Mouse (Mus musculus) hindbrain, embryonic 16.5 days (tissue): ENCODE measurements around the gene Pcsk7. TPM values are rescaled to one million over a fixed set of nuclear protein-coding genes. Genes with fewer than 3 reads are reported as not detected.

ENCODE experiments used
- microRNA-seq: library from miRNA; unstranded; fragments of <30 nt; microRNA quantifications from one replicate; pipeline ENCODE4, GENCODE M21; 2017
- polyA plus RNA-seq: library from polyadenylated mRNA; unstranded; fragments of >200 nt; fragmentation: Nextera tagmentation; extraction: Ambion mirVana; gene quantifications from 2 replicates; pipeline ENCODE4 v1.2.1, GENCODE M21; 2015

Pcsk7 gene
- polyA plus RNA-seq, 1 experiment from 2014 or later: 18.8 TPM

Small RNA genes within 50 kb of the gene (microRNA-seq; reads per million reads assigned to microRNA genes)
- not detected for gene Mir7087

Other genes with a start within 250 kb of the Pcsk7 start
- 12.2 TPM in 2 replicates for gene Cep164, start 77.8 kb upstream of the Pcsk7 start, polyA plus RNA-seq
- 42.9 and 52.0 TPM in 2 replicates for gene Bace1, start 67.9 kb upstream of the Pcsk7 start, polyA plus RNA-seq
- 79.7 and 103 TPM in 2 replicates for gene Rnf214, start 414 bp downstream of the Pcsk7 start, polyA plus RNA-seq
- gene Tagln, start 29.6 kb downstream of the Pcsk7 start, polyA plus RNA-seq: 7.1 and 8.5 TPM in 2 replicates
- gene Sidt2, start 48.8 kb downstream of the Pcsk7 start, polyA plus RNA-seq: 51.2 and 52.0 TPM in 2 replicates
- 263 and 279 TPM in 2 replicates for gene Pafah1b2, start 106.2 kb downstream of the Pcsk7 start, polyA plus RNA-seq
- gene Sik3, start 106.3 kb downstream of the Pcsk7 start, polyA plus RNA-seq: 5.2 and 5.7 TPM in 2 replicates